Mouse (Mus musculus) Patski (cell line): Measurements from ENCODE around the gene Trim8. TPM values are rescaled to one million over a fixed set of nuclear protein-coding genes. Genes with fewer than 3 reads are reported as not detected.

Experiments used
- ATAC-seq: fragments of 100-300 bp; one replicate; pipeline ENCODE4 v1.8.0; 2021
- CTCF ChIA-PET: fragments of 350-600 bp; sonication (Branson Sonifier 250); formaldehyde crosslinking; loops from one replicate; lab custom pipeline; 2022; ENCODE audit warnings: inconsistent platforms; lab: Charles Lee
- POLR2A ChIA-PET: fragments of 350-600 bp; sonication (Branson Sonifier 250); formaldehyde crosslinking; loops from one replicate; lab custom pipeline; 2022; ENCODE audit warnings: antibody characterized with exemption, inconsistent platforms; lab: Charles Lee
- DNase-seq: peaks from one replicate; pipeline ENCODE4 v3.0.0-alpha.2; 2011; ENCODE audit warnings: low read depth, low spot score
- H3K27me3 ChIP-seq: fragments of 371-371 bp; one replicate; pipeline ENCODE4 v1.5.1; 2021
- CTCF ChIP-seq: fragments of 100-300 bp; IDR thresholded peaks from one replicate; pipeline ENCODE4 v1.5.1; 2021
- in situ Hi-C: fragments of 300-500 bp; cut with MboI; formaldehyde crosslinking; loops from 3 replicates; pipeline ENCODE4 v1.11.1; 2018; ENCODE audit warnings: low pct_unique_long_range_greater_than_20kb, mixed read lengths
- polyA plus RNA-seq: library from polyadenylated mRNA; unstranded; gene quantifications from one replicate; pipeline ENCODE4 v1.2.3, GENCODE M21; 2021

The Trim8 gene
- polyA plus RNA-seq, 1 experiment from 2014 or later = 89.9 TPM

DNA sequence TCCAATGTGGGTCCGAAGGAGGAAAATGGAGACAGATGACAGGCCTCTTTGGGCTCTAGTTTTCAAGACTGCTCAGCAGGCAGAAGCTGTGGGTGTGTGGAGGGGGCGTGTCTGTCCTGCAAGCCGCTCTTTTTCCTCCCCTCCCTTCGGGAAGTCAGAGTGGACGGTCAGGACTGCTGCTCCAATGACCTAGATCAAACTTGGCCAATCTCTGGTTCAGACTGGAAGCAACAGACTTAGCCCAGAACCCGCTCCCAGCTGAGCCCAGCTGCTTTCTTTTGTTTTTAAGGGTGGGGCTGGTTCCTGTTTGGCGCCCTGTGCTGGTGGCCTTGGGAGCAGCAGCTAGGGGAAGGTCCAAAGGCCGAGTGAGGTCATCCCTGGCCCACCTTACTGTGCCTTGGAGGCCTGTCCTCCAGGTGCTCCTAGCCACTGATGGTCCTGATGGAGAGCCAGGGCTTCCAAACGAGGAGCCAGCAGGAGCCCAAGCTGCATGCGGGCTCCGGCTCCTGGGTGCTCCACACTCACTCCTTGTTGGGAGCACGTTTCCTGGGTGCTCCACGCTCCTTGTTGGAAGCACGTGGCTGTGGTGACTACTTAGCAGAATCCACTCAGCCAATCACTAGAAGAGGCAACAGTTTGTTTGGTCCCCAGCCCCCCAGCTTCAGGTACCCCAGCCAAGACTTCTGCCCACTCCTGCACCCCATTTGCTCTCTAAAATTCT lies 23.3 kb downstream of the Trim8 start:
- ATAC-seq = no peak
- no peak for DNase-seq
- ChIA-PET CTCF (interaction anchor here (4.3 kb wide), 1 partner anchor 15 kb away, joined by 32 read pairs; no protein-coding TSS in a partner anchor), POLR2A (interaction anchor here (1.1 to 16.1 kb wide), 2 partner anchors 18 to 40 kb away, joined by 3 to 388 read pairs; partner anchors contain the start of gene Trim8)
- no peaks in the 10 kb centered on the region for H3K27me3 ChIP-seq
- no peak for TF ChIP-seq CTCF
- in situ Hi-C loops = no loop called here

- no peak for TF ChIP-seq CTCF
- ATAC-seq (no peak), DNase-seq (no peak)
- in situ Hi-C loops = no loop called here
- ChIA-PET CTCF (interaction anchor here (5.8 to 8.9 kb wide), 2 partner anchors 15 to 22 kb away, joined by 42 to 73 read pairs; partner anchors contain the start of gene Trim8), POLR2A (interaction anchor here (16.1 kb wide), 1 partner anchor 20 kb away, joined by 388 read pairs; the partner anchor contains the start of gene Trim8)
- H3K27me3 ChIP-seq = no peaks in the 10 kb centered on the region
Observed at GRCm38 (mm10) chr19:46525691-46526631, 24.5 kb downstream of the Trim8 start.

- ChIA-PET POLR2A (interaction anchor here (0.7 to 16.1 kb wide), 4 partner anchors 9 to 454 kb away, joined by 3 to 388 read pairs (median 4); partner anchors contain the start of gene Trim8), CTCF (interaction anchor here (1.8 to 8.9 kb wide), 3 partner anchors 17 to 132 kb away, joined by 4 to 73 read pairs (median 42); partner anchors contain the start of genes Sufu and Trim8)
- H3K27me3 ChIP-seq = no peaks in the 10 kb centered on the region
- no peak for TF ChIP-seq CTCF
- ATAC-seq (no peak), DNase-seq (no peak)
- in situ Hi-C loops = no loop called here
Observed at GRCm38 (mm10) chr19:46527632-46528528, 26.4 kb downstream of the Trim8 start.

DNA sequence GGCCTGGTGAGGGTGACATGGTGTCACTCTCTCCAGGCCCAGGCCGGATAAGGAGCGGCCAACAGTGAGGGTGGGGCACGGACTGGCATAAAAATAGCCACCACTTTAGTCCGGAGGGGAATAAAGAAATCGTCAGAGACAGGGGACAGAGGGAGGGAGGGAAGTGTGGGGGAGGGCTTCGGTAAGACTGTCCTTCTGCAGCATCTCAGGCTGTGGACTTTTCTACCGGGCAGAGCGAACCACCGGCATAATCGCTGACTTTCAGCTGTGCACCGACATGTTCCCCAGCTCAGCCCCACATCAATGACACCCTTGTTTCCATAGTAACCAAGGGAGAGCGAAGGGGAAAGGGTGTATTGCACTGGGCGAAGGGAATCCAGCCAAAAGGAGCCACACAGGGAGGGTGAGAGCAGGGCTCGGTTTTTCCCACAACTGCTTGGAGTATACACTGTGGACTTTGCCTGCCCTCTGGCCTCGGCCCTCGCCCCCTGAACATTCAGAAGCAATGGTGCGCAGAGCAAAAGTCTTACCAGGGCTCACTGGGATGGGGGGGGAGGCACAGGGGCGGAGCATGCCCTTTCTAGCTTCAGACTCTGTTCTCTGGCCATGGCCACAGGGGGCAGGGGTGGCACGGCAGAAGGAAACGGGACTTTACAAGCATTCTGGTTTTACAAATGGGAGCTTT lies 27.2 kb downstream of the Trim8 start:
- DNase-seq (no peak), ATAC-seq (no peak)
- POLR2A ChIA-PET = interaction anchor here (0.7 to 16.1 kb wide), 5 partner anchors 9 to 453 kb away, joined by 3 to 388 read pairs (median 5); partner anchors contain the start of genes Actr1a, Sufu and Trim8
- no peak for TF ChIP-seq CTCF
- CTCF ChIA-PET = interaction anchor here (1.0 to 8.9 kb wide), 5 partner anchors 10 to 132 kb away, joined by 3 to 73 read pairs (median 4); partner anchors contain the start of genes Sufu and Trim8
- no peaks in the 10 kb centered on the region for H3K27me3 ChIP-seq
- in situ Hi-C loops = no loop called here

DNA sequence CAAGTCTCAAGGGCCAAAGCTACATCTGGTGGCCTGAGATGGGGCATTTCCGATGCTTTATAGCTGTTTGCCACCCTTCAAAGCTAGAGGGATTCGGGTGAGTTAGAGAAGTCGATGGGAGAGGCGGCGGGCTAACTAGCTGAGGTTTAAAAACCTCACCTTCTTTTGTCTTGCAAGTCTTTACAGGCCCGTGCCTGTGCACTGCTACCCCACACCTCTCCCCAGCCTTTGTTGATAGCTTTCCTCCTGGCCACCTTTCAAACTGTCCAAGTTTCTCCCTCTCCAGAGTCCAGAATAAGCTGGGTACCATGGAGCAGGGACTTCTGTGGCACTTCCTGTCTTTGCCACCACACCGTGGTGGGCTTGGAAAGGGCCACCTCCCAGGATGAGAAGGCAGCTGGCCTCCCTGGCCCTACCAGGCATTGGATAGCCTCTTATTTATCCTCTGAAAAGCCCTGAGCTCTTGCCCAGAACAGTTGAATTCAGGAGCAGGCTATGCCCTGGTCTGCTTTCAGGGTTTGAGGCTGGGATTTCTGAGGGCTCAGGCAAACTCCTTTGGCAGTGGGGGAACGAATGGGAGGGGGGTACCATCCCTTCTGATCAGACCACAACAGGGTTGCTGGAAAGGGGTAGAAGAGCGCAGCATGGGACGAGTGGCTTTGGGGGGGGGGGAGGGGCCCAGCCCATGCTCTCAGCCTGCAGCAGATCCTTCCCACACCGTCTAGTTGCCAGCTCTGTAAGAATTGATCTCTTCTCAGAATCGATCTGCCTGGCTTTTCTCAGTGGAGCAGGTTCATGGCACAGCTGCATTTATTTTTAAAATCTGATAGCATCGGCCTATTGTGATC lies 28.3 kb downstream of the Trim8 start:
- no peaks in the 10 kb centered on the region for H3K27me3 ChIP-seq
- no peak for ATAC-seq
- DNase-seq = no peak
- POLR2A ChIA-PET = interaction anchor here (0.8 to 16.1 kb wide), 5 partner anchors 11 to 135 kb away, joined by 3 to 388 read pairs (median 5); partner anchors contain the start of genes Actr1a, Sufu, Trim8 and Wbp1l
- no peak for TF ChIP-seq CTCF
- in situ Hi-C loops = loop anchor here (5.0 kb wide), 1 partner anchor 133 kb away; the partner anchor contains the start of genes Actr1a and Sufu
- CTCF ChIA-PET = interaction anchor here (0.9 to 8.9 kb wide), 6 partner anchors 11 to 46 kb away, joined by 3 to 73 read pairs (median 4); partner anchors contain the start of gene Trim8

DNA sequence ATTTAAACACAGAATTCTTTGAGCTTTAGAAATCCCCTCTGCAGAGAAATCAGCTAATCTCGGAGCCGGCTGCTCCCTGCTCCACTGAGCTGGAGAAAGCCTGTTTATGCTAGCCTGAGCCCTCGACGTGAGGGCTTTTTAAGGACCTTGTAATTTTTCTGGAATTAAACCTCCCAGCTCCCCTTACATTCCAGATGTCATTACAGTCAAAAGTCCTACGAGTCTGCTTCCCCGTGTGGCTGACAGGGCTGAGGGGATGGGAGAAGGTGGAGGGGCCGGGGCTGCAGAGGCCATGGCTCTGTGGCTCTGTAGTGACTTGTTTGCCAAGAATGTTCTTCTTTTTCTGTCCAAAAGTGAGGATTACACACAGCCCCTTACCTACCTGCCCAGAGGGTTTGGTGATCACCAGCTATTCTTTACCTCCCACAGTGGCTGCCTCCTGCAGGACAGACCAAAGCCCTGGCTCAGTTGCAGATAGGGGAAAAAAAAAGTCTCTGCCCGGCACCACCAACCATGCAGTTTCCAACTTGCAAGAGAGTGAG lies 29.0 kb downstream of the Trim8 start:
- peak; percentile 74 for DNase-seq
- ATAC-seq = peak; percentile 40
- H3K27me3 ChIP-seq = no peaks in the 10 kb centered on the region
- ChIA-PET POLR2A (interaction anchor here (0.8 to 16.1 kb wide), 8 partner anchors 13 to 139 kb away, joined by 3 to 388 read pairs (median 4); partner anchors contain the start of genes Actr1a, Sufu, Trim8 and Wbp1l), CTCF (interaction anchor here (0.9 to 8.9 kb wide), 6 partner anchors 12 to 125 kb away, joined by 3 to 73 read pairs (median 4); partner anchors contain the start of gene Trim8)
- no peak for TF ChIP-seq CTCF
- in situ Hi-C loops = loop anchor here (5.0 kb wide), 1 partner anchor 133 kb away; the partner anchor contains the start of genes Actr1a and Sufu
